Mouse (Mus musculus) adrenal gland, postnatal 25 days (tissue): ENCODE results near the gene Rspry1. TPM values are rescaled to one million over a fixed set of nuclear protein-coding genes. Genes with fewer than 3 reads are reported as not detected.
A peak's percentile ranks its signal among the peaks of the same experiment; 100 is the strongest.

Source experiments
- DNase-seq: peaks from one replicate; pipeline ENCODE4 v3.0.0; 2021; ENCODE audit warnings: mixed read lengths
- total RNA-seq: library from RNA; stranded (reverse); gene quantifications from 2 replicates; pipeline ENCODE4 v1.2.3, GENCODE M21; 2021

The Rspry1 gene
- total RNA-seq, 1 experiment from 2014 or later = 22.6 TPM

DNA sequence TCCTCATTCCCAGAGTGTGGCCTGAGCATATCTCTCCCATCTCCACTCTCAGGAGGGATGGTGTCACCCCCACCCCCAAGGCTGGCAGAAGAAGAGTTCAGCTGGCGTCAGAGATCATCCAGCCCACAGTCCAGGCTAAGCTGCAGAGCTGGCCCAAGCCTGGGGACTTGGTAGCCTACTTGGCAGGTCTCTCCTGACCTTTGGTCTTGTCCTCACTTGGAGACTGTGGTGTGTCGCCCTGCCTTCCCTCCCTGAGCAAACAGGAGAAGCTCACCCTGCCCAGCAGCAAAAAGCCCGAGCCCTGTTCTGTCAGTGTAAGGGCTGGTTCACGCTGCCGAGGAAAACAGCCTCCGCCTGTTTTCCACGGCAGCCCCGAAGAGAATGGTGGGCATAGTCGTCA is 84.2 kb downstream of the Rspry1 start:
- DNase-seq = no peak

DNA sequence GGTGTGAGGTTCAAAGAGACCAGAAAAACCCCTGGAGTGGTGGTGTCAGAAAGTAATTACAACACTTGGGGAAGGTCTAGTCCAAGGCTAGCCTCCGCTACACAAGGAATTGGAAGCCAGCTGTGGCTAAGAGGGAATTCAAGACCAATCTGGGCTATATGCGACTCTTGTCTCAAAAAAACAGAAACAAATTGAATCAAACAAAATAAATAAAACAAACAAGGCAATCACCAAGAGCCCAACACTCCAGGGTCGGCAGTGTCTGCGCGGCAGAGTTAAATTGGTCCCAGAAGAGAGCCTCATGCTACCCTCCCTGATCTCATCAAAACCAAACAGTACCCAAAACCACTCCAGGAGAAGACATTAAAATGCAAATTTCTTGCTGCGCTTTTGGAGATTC is 93.0 kb downstream of the Rspry1 start:
- DNase-seq = no peak

DNA sequence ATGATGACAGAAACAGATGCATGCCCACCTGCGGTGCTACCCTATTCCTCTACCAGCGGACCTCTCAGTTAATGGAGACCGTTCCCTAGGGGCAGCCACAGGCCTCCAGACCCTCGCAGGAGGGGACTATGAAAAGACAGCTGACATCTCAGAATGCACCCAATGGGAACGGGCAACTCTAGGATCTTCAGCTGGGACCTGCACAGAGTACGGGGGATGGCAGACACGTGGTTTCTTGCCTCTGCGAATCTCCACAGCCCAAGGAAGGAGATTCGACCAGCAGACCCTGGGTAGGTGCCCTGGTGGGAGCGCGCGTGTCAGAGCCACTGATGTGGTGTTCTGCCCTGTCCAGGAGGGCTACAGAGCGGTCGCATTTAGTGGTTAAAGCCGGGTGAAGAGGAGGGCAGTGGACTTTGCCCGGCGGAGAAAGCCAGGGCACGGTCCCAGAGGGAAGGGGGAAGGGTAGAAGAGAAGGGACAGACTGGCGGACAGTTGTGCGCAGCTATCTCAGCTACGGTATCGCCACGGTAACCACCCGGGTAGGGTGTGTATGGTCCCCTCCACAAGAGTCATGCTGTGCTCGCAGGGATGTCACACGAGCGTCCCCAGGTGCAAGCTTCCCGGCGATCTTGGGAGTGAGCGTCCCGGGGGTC is 93.7 kb downstream of the Rspry1 start:
- DNase-seq = no peak

DNA sequence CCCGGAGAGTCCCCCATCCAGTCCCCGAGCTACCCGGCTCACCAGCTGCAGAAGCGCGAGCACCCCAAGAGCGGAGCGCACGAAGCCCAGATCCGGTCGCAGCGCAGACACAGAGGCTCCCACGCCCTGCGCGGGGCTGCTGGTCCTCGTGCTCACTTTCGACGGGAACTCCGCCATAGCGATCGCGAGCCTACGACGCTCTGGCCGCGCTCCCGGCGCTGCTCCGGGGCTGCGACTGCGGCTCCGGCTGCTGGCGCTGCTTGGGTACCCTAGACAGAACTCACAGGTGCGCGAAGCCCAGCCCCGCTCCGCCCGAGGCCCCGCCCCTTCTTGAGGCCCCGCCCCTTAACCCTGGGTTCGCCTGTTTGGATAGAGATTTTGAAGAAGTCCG is 94.3 kb downstream of the Rspry1 start, which contains the start of gene Pllp:
Pllp (minus strand) TSS at position 285 of the 391 bp plus-strand sequence.
- peak; percentile 33 for DNase-seq

DNA sequence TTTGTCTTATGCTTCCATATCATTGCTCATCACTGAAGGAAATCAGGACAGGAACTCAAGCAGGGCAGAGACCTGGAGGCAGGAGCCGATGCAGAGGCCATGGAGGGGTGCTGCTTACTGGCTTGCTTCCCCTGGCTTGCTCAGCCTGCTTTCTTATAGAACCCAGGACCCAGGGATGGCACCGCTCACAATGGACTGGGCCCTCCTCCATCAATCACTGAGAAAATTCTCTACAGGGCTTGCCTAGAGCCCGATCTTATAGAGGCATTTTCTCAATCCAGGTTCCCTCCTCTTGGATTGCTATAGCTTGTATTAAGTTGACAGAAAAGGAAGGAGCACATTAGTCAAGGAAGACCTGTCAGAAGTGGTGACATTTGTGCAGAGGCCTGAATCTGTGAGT is 94.8 kb downstream of the Rspry1 start:
- no peak for DNase-seq

DNA sequence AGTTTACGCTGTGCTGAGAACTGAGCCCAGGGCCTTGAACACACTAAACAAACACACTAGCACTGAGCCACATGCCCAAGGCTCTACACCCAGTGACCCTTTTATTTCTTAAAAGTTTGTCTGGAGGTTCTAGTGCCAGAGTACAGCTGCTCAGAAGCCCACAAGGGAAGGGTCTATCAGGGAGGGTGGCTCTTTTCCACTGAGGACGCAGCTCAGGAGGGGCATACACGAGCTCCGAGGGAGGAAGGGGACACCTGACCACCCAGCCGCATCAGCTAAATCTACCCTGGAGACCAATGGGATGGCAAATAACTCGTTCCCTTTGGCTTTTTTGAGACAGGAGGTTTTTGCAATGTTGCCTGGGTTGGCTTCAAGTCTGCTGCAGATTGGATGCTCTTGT is 96.2 kb downstream of the Rspry1 start:
- no peak for DNase-seq

DNA sequence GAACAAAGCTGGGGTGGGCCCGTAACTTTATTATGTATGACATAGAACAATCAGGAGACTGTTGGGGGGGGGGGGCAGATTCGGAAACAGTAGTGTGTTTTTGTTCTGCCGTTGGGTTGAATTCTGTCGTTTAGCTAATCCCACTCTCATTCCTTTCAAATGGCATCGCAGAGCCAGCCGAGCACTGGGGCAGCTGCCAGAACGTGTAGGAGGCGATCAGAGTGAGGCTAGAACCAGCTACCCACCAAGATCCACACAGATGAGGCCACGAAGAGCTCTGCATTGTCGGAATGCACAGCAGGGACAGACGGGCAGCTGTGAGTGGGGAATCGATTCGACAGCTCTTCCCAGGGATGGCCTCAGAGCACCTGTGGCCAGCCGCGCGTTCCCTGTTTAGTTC is 97.6 kb downstream of the Rspry1 start:
- DNase-seq = no peak

DNA sequence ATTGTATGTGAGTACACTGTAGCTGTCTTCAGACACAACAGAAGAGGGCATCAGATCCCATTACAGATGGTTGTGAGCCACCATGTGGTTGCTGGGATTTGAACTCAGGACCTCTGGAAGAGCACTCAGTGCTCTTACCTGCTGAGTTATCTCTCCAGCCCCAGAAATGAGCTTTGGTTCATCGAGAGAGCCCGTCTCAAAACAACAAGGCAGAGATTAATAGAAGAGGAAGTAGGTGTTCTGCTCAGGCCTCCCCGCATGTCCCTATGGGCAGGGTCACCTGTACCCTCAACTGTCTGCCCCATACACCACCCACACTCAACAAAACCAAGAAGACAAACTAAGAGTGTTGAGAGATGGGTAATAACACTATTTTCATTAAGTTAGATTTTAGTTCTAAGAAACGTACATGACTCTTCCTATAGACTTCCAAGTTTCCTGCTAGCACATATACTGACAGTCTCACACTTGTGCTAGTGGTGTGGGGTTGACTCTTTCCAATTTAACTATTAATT is 98.7 kb downstream of the Rspry1 start:
- DNase-seq = no peak

DNA sequence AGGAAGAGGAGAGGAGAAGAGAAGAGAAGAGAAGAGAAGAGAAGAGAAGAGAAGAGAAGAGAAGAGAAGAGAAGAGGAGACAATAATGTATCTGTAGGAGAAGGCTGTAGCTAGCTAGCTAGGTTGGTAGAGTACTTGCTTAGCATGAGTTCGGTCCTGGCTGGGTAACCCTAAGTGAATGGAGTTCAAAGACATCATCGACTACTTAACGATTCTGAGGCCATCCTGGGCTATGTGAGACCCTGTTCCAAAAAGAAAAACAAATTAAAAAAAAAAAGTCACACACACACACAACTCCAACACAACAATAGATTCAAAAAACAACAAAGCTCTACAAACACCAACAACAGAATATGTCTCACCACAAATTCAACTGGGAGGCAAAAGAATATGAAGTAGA is 100.4 kb downstream of the Rspry1 start:
- no peak for DNase-seq

DNA sequence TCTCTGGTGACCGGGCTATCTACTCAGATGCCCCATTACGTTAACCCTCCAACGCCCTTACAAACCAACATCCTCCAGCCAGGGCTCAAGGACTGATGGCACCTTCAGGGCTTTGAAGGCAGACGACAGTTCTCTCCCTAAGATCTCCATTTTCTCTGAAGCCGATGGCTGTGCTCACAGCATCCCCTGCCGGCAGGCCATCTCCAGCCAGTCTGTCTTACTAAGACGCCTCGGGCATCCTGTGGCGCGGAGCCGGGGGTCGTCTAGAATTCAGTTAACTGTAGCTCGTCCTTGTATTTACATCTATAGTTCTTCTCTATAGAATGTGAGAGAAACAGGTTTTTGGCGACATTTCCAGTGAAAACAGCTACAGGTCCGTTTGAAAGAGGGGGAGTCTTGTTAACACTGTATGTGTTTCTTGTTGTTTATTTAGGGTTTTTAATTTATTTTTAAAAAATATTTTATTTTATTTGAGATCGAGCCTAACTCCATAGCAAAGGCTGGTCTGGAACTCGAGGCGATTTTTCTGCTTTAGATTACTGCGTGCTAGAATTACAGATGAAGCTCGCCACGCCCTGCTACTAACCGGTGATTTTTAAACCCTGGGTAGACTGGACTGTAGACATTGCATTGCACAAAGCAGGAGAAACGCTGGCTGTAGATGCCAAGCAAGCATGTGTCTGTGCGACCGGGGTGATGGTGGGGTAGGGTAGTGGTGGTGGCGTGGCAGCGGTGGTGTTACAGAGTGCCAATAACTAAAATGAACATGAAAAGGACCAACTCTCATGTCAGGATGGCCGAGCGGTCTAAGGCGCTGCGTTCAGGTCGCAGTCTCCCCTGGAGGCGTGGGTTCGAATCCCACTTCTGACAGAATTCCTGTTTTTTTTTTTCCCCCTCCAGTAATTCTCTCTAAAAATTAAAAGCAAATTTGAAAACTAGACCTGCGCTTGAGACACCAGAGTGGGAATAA is 101.4 kb downstream of the Rspry1 start:
- DNase-seq = peak; percentile 80

DNA sequence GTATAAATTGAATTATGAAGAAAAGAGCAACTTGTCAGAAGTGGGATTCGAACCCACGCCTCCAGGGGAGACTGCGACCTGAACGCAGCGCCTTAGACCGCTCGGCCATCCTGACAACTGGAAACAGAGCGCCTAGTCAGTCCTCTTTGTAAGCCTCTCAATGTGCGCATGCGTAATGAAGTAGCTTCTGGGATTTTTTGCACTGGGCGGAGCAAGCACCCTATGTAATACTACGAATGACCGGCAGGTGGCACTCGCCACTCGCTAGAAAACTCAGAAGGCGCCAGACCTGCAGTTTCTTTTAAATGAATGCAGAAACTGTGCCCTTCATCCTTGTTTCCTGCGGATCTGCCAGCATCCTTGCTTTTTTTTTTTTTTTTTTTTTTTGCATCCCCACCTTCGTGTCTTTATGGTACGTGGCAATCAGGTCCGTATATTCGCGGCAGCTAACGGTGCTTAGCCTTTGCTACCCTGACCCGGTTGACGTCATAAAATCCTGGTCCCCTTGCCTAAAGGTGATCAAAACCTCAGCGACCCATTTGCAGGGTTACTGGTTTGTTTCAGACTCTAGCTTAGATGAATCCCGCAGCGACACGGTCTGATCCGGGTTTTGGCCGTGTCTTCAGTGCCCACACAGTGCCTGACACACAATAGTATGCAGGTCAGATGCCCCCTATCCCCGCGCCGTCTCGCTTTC is 102.4 kb downstream of the Rspry1 start:
- peak; percentile 95 for DNase-seq

DNA sequence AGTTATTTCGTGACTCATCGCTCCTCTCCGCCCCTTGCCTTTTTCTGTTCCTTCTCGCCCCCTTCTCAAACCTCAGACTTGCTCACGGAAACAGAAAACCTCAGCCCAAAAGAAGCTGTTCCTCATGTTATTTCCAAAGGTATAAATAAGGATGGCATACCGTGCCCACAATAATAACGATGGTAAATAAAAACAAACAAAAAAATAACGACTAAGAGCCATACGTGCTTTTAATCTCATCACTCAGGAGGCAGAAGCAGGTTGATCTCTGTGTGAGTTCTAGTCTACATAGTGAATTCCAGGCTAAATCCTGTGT is 102.9 kb downstream of the Rspry1 start:
- no peak for DNase-seq

DNA sequence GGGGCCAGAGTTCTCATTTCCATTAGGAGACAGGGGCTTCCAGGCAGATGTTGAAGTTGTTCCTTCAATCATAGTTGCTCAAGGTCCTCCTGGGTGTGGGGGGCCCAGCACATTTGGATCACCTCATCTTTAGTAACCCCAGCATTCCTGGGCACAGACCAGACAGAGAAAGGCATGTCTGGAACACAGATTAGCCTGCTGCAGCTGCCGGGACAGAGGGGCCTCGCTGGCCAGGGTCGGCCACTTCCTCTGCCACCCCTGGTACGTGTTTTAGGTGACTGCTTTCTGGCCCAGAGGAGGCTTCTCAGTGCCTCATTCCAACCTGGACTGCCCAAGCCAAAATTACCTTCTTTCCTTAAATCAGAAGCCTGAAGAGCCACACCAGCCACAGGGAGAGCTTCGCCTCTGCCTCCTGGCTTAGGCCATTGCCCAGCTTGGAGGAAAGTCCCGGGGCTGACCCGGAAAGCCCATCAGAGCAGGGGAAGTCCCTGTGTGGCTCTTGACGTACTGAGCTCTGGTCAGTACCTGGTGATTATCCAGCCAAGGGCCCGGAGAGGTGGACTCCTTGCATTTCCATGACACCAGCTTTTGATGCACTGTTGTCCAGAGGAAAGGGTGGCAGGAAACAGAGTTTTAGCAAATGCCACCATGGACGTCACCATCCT is 104.0 kb downstream of the Rspry1 start:
- no peak for DNase-seq

DNA sequence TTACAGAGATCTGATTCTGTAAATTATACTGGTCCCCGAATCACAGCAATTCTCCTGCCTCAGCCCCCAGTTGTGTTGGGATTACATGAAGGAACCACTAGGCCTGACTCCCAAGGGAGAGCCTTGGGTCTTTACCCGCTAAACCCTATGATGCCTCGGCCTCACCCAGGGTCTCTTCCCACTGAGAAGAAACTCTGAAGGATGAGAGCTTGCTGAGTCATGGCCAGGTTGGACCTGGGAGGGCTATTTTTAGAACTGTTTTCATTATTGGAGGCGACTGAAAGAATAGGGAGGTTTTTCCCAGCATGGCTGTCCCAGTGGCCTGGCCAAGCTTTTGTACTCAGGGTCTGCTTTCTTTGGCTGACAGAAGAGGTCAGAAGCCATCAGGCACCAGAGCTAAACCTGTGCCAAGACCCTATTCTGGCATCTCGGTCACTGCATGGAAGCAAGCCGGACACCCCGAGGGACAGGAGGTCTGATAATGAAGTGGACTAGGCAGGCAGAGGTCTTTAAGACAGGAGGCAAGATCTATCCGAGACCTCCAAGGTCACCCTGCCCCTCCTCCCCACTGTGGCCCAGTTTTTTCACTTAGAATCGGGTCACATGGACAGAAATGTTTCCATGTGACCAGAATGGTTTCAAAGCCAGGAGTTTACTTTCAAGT is 105.1 kb downstream of the Rspry1 start:
- peak; percentile 41 for DNase-seq

Other genes starting within 250 kb of the Rspry1 start
- gene Herpud1, start 215.5 kb upstream of the Rspry1 start, total RNA-seq = 98.9 and 118 TPM in 2 replicates
- 2.9 and 3.8 TPM in 2 replicates for gene Nlrc5, start 167.6 kb upstream of the Rspry1 start, total RNA-seq
- gene Cpne2, start 68.9 kb upstream of the Rspry1 start, total RNA-seq = 19.4 and 23.2 TPM in 2 replicates
- 39.8 and 49.6 TPM in 2 replicates for gene Fam192a, start 60 bp downstream of the Rspry1 start, total RNA-seq
- 60.0 and 75.3 TPM in 2 replicates for gene Arl2bp, start 64.7 kb downstream of the Rspry1 start, total RNA-seq
- gene Pllp, start 94.3 kb downstream of the Rspry1 start, total RNA-seq = 0.67 TPM in 1 of 2 replicates, not detected in the other
- gene Ccl22, start 143.7 kb downstream of the Rspry1 start, total RNA-seq = not detected in 2 replicates
- 23.0 and 25.2 TPM in 2 replicates for gene Cx3cl1, start 170.1 kb downstream of the Rspry1 start, total RNA-seq
- 0.70 TPM in 1 of 2 replicates, not detected in the other for gene Ccl17, start 208.5 kb downstream of the Rspry1 start, total RNA-seq
- 199 and 209 TPM in 2 replicates for gene Coq9, start 236.4 kb downstream of the Rspry1 start, total RNA-seq
- 112 and 175 TPM in 2 replicates for gene Ciapin1, start 236.4 kb downstream of the Rspry1 start, total RNA-seq